Mouse (Mus musculus) regulatory T cell (primary cell): ENCODE data around the gene Cenpl.
"Not testable (repeated sequence)": the region's sequence is repeated elsewhere in the genome, so short reads cannot be mapped to it uniquely, and the experiment has no call there.

Experiments used
- in situ Hi-C: fragments of 300-600 bp; cut with MboI, MseI; formaldehyde crosslinking; loops from one replicate; pipeline ENCODE4 v1.15.1; 2025; ENCODE audit warnings: high pct_unique_total_duplicates

Cenpl gene

GRCm38 (mm10) chr1:161070352-161071271 lies at the start of gene Cenpl, which contains the start of gene Dars2:
Gene Cenpl (plus strand): TSS chr1:161070713.
Gene Dars2 (minus strand): TSS chr1:161070658.
- in situ Hi-C loops, result no loop called here

DNA sequence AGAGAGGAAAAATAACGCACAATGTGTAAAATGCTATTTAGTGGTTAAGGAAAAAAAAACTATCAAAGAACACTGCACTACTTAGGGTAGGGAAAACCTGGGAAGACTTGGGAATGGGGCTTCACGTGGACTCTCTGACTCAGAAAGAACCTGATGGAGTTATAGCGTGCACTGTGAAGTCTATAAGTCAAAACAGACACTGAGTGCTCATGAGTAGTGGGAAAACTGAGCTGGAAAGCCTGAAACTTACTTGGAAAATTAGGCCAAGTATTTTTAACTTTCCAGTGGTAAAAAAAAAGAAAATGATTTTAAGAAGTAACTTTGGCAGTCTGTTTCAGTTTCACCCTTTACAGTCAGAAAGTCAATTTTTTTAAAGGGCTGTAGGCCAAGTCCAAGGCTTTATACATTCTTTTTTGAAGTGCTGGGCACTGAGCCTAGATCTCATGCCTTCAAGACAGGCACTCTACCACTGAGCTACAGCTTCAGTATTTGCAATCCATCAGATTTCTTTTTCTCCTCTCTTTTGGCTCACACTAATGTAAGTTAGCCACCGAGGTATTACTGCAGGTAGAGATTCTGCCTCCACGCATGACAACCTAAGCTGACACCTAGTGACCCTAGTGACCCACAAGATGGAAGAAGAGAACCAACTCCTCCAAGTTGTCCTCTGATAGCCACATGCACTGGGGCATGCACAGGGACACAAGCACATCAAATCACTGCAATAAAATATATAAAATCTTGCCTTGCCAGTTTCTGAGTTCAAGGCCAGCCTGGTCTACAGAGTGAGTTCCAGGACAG lies 44.9 kb upstream of the Cenpl start:
- in situ Hi-C loops, result no loop called here

- in situ Hi-C loops, result no loop called here
Observed at GRCm38 (mm10) chr1:161027196-161027595, 43.3 kb upstream of the Cenpl start.

GRCm38 (mm10) chr1:161028427-161028826 lies 42.1 kb upstream of the Cenpl start:
- in situ Hi-C loops, result not testable (repeated sequence)

- in situ Hi-C loops, result no loop called here
Observed at GRCm38 (mm10) chr1:161030058-161030457, 40.5 kb upstream of the Cenpl start.

- in situ Hi-C loops, result no loop called here
Observed at GRCm38 (mm10) chr1:161031881-161032280, 38.6 kb upstream of the Cenpl start.

- in situ Hi-C loops, result no loop called here
Observed at GRCm38 (mm10) chr1:161032345-161032744, 38.2 kb upstream of the Cenpl start.

- in situ Hi-C loops, result no loop called here
Observed at GRCm38 (mm10) chr1:161033856-161034434, 36.6 kb upstream of the Cenpl start.

DNA sequence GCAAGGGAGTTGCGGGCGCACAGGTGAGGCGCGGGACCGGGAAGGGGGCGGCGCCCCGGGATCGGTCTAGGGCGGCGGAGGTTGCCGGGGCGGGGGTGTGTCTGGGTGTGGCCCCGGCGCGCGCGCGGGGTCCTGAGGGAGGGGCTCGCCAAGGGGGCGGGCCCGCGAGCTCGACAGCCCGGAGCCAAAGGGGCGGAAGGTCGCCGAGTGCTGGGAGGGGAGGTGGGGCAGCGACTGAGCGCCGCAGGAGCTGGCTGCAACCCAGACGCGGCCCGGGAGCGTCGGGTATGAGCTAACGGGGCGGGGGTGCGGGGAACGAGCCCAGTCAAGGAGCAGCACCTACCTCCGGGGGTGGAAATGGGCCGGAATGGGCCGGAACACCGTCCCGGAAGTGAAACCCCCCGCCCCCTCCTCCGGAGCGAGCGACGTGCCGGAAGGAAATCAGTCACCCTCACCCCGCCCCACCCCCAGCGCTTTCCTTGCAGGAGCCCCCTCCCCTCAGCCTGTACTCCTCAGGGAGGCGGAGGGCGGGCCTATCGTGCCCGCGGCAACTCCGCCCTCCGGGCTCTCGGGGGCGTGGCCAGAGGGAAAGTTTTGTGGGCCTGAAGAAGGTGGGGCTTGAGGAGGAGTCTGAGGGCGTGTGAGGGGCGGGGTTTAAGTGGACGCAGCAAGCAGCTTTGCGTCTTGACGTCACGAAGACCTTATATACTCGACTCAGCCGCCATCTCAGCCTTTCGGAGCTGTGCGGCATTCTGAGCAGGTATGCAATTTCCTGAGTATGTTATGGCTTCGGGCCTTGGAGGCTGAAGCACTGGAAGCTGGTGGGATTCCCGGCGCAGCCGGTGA lies 35.9 kb upstream of the Cenpl start, which contains the start of gene Zbtb37:
Zbtb37 (minus strand) TSS at position 415 of the 846 bp plus-strand sequence.
- in situ Hi-C loops, result no loop called here

- in situ Hi-C loops, result no loop called here
Observed at GRCm38 (mm10) chr1:161035281-161035785, 35.2 kb upstream of the Cenpl start.

DNA sequence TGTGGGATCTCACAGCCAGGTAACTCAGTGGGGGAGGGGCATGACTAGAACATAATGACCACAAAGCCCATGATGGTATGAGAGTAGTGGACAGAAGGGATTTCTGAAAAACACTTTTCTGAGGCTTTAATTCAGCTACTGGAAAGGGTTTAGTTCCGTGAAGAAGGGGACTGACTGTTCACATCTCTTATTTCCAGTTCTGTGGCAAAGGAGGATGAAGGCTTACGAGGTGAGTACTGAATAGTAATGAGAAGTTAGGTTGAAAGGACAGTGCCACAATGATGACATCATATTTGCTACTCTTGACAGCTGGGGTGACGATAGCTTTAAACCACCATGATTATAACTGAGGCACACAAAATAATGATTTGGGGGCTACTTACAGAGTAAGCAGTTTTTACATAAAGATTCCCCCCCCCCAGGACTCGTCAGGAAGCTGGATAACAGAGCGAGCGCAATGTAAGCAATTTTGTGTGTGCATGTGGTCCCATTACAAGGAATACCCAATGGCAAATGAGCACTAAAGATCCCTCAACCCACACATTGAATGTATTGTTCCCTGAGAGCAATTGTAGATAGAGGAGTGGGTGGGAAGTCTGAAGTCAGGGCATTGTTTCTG lies 34.6 kb upstream of the Cenpl start:
- in situ Hi-C loops, result no loop called here

DNA sequence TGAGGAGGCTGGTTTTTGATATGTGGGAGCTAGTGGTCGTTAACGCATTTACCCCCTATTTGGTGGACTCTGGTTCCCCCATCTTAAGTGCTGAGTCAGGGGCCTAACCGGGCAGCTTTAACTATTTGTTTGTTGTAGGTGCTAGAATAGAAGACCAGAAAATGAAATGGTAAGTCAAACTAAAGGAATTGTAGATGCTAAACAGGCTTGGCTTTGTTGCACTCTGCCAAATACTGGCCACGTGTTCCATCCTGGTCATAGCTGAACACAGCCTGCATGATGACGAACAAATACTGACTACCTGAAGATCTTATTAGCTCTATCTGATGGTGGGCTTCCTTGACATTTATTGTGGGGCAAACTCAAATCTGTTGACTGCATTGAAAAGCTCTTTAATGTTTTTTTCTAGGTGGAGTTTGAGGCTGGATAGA lies 34.1 kb upstream of the Cenpl start:
- in situ Hi-C loops, result no loop called here

DNA sequence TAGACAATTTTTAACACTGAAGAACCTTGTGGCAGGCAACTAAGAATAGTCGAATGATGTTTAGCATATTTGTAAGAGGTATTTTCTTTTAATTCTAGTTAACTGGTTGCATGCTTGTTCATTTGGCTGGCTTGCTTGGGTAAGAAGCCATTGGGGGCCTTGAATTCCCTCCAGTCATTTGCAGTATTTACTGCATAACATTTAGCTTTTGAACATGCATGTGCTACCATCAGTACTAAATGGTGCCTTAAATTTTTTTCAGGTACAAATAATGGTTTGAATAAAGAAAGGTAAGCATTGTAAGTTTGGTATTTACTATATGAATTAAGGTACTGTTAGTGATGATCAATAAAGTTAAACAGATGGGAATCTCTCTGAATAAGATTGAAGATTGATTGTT lies 33.5 kb upstream of the Cenpl start:
- in situ Hi-C loops, result no loop called here

DNA sequence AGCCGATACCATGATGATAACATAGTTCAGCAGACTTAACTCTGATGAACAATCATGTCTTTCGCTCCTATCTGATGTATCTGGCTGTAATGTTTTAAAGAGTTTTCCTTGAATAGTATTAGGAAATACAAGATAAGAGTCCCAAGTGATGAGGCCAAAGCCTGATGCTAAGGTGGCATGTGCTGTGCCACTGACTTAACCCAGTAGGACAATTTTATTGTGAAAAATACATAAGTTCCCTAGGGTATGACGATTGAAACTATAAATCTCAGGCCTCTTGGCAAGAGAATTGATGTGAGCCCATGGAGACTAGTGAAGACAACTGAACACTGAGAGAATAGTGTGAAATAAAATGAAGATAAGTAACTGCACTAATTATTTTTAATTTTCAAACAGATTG lies 32.9 kb upstream of the Cenpl start:
- in situ Hi-C loops, result no loop called here

DNA sequence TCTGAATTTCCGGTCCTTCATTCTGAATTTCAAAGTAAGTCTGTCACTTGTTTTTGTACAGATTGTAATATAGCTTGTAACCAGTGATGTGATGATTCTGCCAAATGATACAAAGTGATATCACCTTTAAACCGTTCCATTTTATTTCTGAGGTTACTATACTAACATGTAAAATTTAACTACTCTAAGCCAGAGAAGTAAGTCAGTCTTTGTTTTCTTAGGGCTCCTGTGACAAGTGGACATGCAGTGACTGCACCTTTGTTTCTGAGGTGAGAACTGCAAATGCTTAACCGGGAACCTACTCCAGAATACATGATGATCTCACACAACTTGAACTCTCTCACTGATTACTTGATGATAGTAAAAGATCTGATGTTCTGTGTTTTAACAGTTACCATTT lies 32.5 kb upstream of the Cenpl start:
- in situ Hi-C loops, result no loop called here

- in situ Hi-C loops, result no loop called here
Observed at GRCm38 (mm10) chr1:161038968-161039721, 31.4 kb upstream of the Cenpl start.

DNA sequence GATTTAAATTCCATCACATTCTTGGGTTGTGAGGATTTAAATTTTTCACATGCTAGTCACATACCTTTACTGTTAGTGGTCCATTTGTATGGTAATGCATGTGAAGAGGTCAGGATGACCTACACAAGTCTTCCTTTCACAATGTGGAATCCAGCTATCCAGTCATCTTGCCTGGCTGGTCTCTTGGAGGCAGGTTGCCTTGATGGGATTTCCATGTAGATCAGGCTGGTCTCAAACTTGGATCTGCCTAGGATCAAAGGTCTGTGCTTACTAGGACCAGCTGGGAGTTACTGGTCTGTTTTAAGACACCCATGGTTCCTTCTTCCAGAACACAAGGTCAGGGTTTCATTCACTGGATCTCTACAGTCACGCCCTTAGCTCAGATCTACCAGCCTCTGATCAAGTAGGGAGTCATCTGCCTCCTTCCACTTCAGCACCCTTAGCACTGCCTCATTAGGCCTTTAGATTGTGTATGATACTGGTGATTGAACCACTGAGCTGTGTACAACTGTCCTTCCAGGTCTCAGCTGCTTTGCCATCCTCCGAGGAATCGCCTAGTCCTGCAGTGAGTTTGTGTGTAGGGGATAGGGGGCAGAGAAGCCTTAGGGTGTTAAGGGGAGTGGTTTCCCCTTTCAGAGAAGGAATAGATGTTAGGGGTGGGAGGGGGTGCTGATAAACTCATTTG lies 30.6 kb upstream of the Cenpl start:
- in situ Hi-C loops, result no loop called here

DNA sequence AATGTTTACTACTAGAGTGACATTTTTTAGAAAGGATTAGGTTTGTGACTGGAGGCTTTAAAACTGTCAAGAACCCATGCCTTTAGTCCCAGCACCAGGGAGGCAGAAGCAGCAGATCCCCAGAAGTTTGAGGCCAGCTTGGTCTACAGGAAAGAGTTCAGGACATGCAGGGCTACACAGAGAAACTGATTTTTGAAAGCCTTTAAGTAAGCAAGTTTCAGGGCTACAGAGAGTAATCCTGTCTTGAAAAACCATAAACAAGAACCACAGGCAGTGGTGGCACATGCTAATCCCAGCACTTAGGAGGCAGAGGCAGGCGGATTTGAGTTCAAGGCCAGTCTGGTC lies 30.1 kb upstream of the Cenpl start:
- in situ Hi-C loops, result no loop called here

DNA sequence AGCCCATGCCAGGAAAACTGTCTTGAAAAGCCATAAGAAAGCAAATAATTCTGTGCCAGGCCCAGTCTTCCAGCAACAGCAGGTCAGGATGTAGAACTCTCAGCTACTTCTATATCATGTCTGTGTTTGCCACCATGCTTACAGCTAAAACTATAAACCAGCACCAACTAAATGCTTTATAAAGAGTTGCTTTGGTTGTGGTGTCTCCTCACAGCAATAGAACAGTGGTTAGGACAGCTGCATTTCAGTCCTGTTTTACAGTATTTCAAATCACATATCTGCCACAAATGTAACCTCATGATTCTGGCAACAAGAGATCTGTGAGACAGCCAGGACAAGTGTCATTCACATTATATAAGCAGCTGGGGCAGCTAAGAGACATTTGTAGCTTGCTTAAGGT lies 29.7 kb upstream of the Cenpl start:
- in situ Hi-C loops, result no loop called here
